Comparison of ENCODE assay signal across 8 mouse cellular contexts in the genomic region with DNA sequence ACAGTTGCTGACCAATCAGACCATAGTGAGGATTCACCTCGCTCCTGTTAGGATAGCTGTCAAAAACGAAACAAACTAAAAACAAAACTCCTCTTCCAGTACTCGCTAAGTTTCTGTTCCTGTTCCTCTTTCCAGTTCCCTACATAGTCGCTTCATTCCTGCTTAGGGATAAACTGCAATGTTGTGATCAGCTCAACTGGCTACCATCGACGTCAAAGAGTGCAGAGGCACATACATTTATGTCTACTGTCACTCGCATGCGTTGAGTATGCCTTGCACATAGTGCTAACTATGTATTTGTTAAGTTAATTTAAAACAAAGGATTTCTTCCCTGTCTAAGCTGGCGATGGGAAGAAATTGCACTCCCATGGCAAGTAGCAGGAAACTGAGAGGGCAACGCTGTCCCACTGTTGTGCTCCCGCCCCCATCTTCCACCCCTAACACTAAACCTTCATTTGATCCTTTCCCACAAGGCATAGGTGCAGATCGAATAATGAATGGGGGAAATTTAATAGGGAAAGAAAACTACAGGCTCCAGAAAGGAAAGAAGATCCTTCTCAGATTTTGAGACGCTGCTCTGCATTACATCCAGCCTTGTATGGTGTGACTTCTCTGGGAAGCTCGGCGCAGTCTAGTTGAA. TPM values are rescaled to one million over a fixed set of nuclear protein-coding genes. Genes with fewer than 3 reads are reported as not detected.
A peak's percentile ranks its signal among the peaks of the same experiment; 100 is the strongest.
DNase-seq lines count a peak whose midpoint lies in the region; ATAC-seq and TF ChIP-seq lines count a peak whose summit lies in the region.

No protein-coding gene starts in this region.

- H3K27me3 ChIP-seq in liver, adult 2 months (ENCODE audit: control insufficient read depth, insufficient read depth, low read length), result 0 out of 2 replicates have a peak, but pooled peaks cover 5% of the 10 kb centered on the region
- H3K27me3 ChIP-seq in forebrain, embryonic 11.5 days (ENCODE audit: control insufficient read depth, insufficient read depth, low read length), result peaks cover 4% of the 10 kb centered on the region; the same call in 1 of the 2 replicates
- peaks cover 30% of the 10 kb centered on the region for H3K27me3 ChIP-seq in limb, embryonic 15.5 days
- H3K27me3 ChIP-seq in small intestine, adult 2 months (ENCODE audit: control insufficient read depth, insufficient read depth, low read length), result no peaks in the 10 kb centered on the region

- H3K4me3 ChIP-seq in liver, adult 2 months (ENCODE audit: insufficient read depth, low read depth, low read length), result no peak overlapping the region
- H3K4me3 ChIP-seq in forebrain, embryonic 11.5 days (ENCODE audit: low read depth, low read length), result peak overlapping the region; percentile 44
- peak overlapping the region; percentile 49 for H3K4me3 ChIP-seq in limb, embryonic 15.5 days
- peak overlapping the region; percentile 60; the same call in 1 of the 2 replicates for H3K4me3 ChIP-seq in small intestine, adult 2 months (ENCODE audit: low read depth, low read length)

- no peak overlapping the region for H3K9ac ChIP-seq in liver, adult 2 months (ENCODE audit: low read depth, low read length)
- peak overlapping the region; percentile 57; the same call in 1 of the 2 replicates for H3K9ac ChIP-seq in forebrain, embryonic 11.5 days (ENCODE audit: low read length)
- peak overlapping the region; percentile 26; the same call in 1 of the 2 replicates for H3K9ac ChIP-seq in limb, embryonic 15.5 days

- peak overlapping the region; percentile 80 for H3K4me2 ChIP-seq in forebrain, embryonic 11.5 days (ENCODE audit: low read depth, low read length, severe bottlenecking)
- H3K4me2 ChIP-seq in limb, embryonic 15.5 days, result peak overlapping the region; percentile 89

- H3K79me2 ChIP-seq in liver, adult 2 months (ENCODE audit: control insufficient read depth, insufficient read depth, low read length), result peaks cover 2% of the 10 kb centered on the region; the same call in 1 of the 2 replicates

- H3K9me3 ChIP-seq in forebrain, embryonic 11.5 days (ENCODE audit: control insufficient read depth, low read length), result no peaks in the 10 kb centered on the region
- no peaks in the 10 kb centered on the region for H3K9me3 ChIP-seq in limb, embryonic 15.5 days

- H3K27ac ChIP-seq in liver, adult 2 months (replicated peaks; ENCODE audit: insufficient read depth, low read depth, low read length), result no peak overlapping the region
- no peak overlapping the region for H3K27ac ChIP-seq in forebrain, embryonic 11.5 days (ENCODE audit: low read depth, low read length)
- H3K27ac ChIP-seq in limb, embryonic 15.5 days, result no peak overlapping the region
- H3K27ac ChIP-seq in small intestine, adult 2 months (ENCODE audit: insufficient read depth, low read depth, low read length), result no peak overlapping the region; the same call in 1 of the 2 replicates

- no peak for ATAC-seq in forebrain, embryonic 11.5 days (replicated peaks; ENCODE audit: low FRiP score)
- ATAC-seq in limb, embryonic 15.5 days (ENCODE audit: insufficient number of reproducible peaks, low FRiP score, low TSS enrichment, low read depth), result no peak
- ATAC-seq in frontal cortex, adult (ENCODE audit: low TSS enrichment), result no peak

- no peak for TF ChIP-seq POLR2A in liver, adult 2 months (IDR thresholded peaks at IDR 0.05; ENCODE audit: extremely low read depth, insufficient read depth, low read length)
- TF ChIP-seq POLR2A in small intestine, adult 2 months (IDR thresholded peaks at IDR 0.05; ENCODE audit: low read depth, low read length), result no peak

- H3K36me3 ChIP-seq in liver, adult 2 months (ENCODE audit: control insufficient read depth, insufficient read depth, low read length), result 0 out of 2 replicates have a peak, but pooled peaks cover 2% of the 10 kb centered on the region
- no peaks in the 10 kb centered on the region; the same call in 1 of the 2 replicates for H3K36me3 ChIP-seq in forebrain, embryonic 11.5 days (ENCODE audit: control insufficient read depth, insufficient read depth, low read length)
- H3K36me3 ChIP-seq in limb, embryonic 15.5 days, result peaks cover 10% of the 10 kb centered on the region
- peaks cover 2% of the 10 kb centered on the region; the same call in 1 of the 2 replicates for H3K36me3 ChIP-seq in small intestine, adult 2 months (ENCODE audit: control insufficient read depth, insufficient read depth, low read length)

- TF ChIP-seq CTCF in liver, adult 2 months (IDR thresholded peaks at IDR 0.05; ENCODE audit: low read depth, low read length), result no peak
- no peak for TF ChIP-seq CTCF in small intestine, adult 2 months (IDR thresholded peaks at IDR 0.05; ENCODE audit: extremely low read depth, insufficient read length, insufficient replicate concordance, low read depth, low read length)

- WGBS in liver, adult 2 months, result 40% methylated on average over 15 of the region's 15 CpGs
- 41% methylated on average over 15 of the region's 15 CpGs for WGBS in forebrain, embryonic 11.5 days
- 36% methylated on average over 15 of the region's 15 CpGs for WGBS in limb, embryonic 15.5 days
- 25% methylated on average over 15 of the region's 15 CpGs for whole genome bisulfite sequencing in small intestine, adult 2 months

- H3K4me1 ChIP-seq in liver, adult 2 months (ENCODE audit: control insufficient read depth, insufficient read depth, low read length), result peaks cover 3% of the 10 kb centered on the region; the same call in 1 of the 2 replicates
- peaks cover 10% of the 10 kb centered on the region; the same call in 1 of the 2 replicates for H3K4me1 ChIP-seq in forebrain, embryonic 11.5 days (replicated peaks; ENCODE audit: control insufficient read depth, insufficient read depth, low read length)
- H3K4me1 ChIP-seq in limb, embryonic 15.5 days, result peaks cover 26% of the 10 kb centered on the region
- H3K4me1 ChIP-seq in small intestine, adult 2 months (ENCODE audit: control insufficient read depth, insufficient read depth, insufficient read length, low read length), result peaks cover 4% of the 10 kb centered on the region

- peak; percentile 48 for DNase-seq in liver, adult 2 months (ENCODE audit: extremely low read depth, low read depth, low spot score)
- no peak for DNase-seq in liver
- DNase-seq in forebrain, embryonic 11.5 days (ENCODE audit: low spot score), result no peak
- no peak for DNase-seq in gastrocnemius, postnatal 10 days
- DNase-seq in thymus, postnatal 0 days (ENCODE audit: low spot score), result no peak

RNA-seq across cellular contexts. Expression of a gene that starts 4.8 kb away (rescaled TPM):
- 7.8 and 8.1 TPM in 2 replicates for total RNA-seq in liver, adult 2 months (2014; rRNA removed)
- 2.0 and 2.7 TPM in 2 replicates for polyA plus RNA-seq in liver, adult 2 months (2012; rRNA removed)
- 52.9 and 54.1 TPM in 2 replicates for polyA plus RNA-seq in forebrain, embryonic 11.5 days (2014; fragmentation: Nextera tagmentation; extraction: Ambion mirVana)
- 24.8 and 26.9 TPM in 2 replicates for polyA plus RNA-seq in limb, embryonic 15.5 days (2015; fragmentation: Nextera tagmentation; extraction: Ambion mirVana)
- polyA plus RNA-seq in small intestine, adult 2 months (2012; rRNA removed), result 5.2 and 12.1 TPM in 2 replicates
- 10 to 100 TPM; 25.1 to 25.6 TPM for total RNA-seq in gastrocnemius, postnatal 10 days (2021)
- 52.3 and 52.8 TPM in 2 replicates for polyA plus RNA-seq in thymus, postnatal 0 days (2015; fragmentation: Nextera tagmentation; extraction: Ambion mirVana)

RNA-seq across cellular contexts. Expression of a gene that starts 4.8 kb away (rescaled TPM):
- under 0.01 TPM in 1 of 2 replicates, not detected in the other for total RNA-seq in liver, adult 2 months (2014; rRNA removed)
- 0.04 TPM in 2 replicates for polyA plus RNA-seq in liver, adult 2 months (2012; rRNA removed)
- polyA plus RNA-seq in forebrain, embryonic 11.5 days (2014; fragmentation: Nextera tagmentation; extraction: Ambion mirVana), result 0.21 and 0.75 TPM in 2 replicates
- 0.60 and 0.62 TPM in 2 replicates for polyA plus RNA-seq in limb, embryonic 15.5 days (2015; fragmentation: Nextera tagmentation; extraction: Ambion mirVana)
- polyA plus RNA-seq in small intestine, adult 2 months (2012; rRNA removed), result 0.08 TPM in 1 of 2 replicates, not detected in the other
- total RNA-seq in gastrocnemius, postnatal 10 days (2021), result under 1 TPM; 0.14 TPM
- polyA plus RNA-seq in thymus, postnatal 0 days (2015; fragmentation: Nextera tagmentation; extraction: Ambion mirVana), result 0.29 and 0.44 TPM in 2 replicates

RNA-seq across cellular contexts. Expression of a gene that starts 10.6 kb away (rescaled TPM):
- total RNA-seq in liver, adult 2 months (2014; rRNA removed), result 0.37 and 1.1 TPM in 2 replicates
- polyA plus RNA-seq in liver, adult 2 months (2012; rRNA removed), result not detected in 2 replicates
- polyA plus RNA-seq in forebrain, embryonic 11.5 days (2014; fragmentation: Nextera tagmentation; extraction: Ambion mirVana), result 84.9 and 93.6 TPM in 2 replicates
- polyA plus RNA-seq in limb, embryonic 15.5 days (2015; fragmentation: Nextera tagmentation; extraction: Ambion mirVana), result 12.6 and 31.7 TPM in 2 replicates
- 1.7 and 3.8 TPM in 2 replicates for polyA plus RNA-seq in small intestine, adult 2 months (2012; rRNA removed)
- 1 to 10 TPM; 7.3 to 8.0 TPM for total RNA-seq in gastrocnemius, postnatal 10 days (2021)
- 50.8 and 57.5 TPM in 2 replicates for polyA plus RNA-seq in thymus, postnatal 0 days (2015; fragmentation: Nextera tagmentation; extraction: Ambion mirVana)

RNA-seq across cellular contexts. Expression of a gene that starts 18.6 kb away (rescaled TPM):
- total RNA-seq in liver, adult 2 months (2014; rRNA removed), result 12.4 and 13.4 TPM in 2 replicates
- polyA plus RNA-seq in liver, adult 2 months (2012; rRNA removed), result 14.4 and 22.4 TPM in 2 replicates
- polyA plus RNA-seq in forebrain, embryonic 11.5 days (2014; fragmentation: Nextera tagmentation; extraction: Ambion mirVana), result 17.3 and 20.5 TPM in 2 replicates
- 20.4 and 23.9 TPM in 2 replicates for polyA plus RNA-seq in limb, embryonic 15.5 days (2015; fragmentation: Nextera tagmentation; extraction: Ambion mirVana)
- 15.4 and 22.6 TPM in 2 replicates for polyA plus RNA-seq in small intestine, adult 2 months (2012; rRNA removed)
- 10 to 100 TPM; 11.1 to 15.4 TPM for total RNA-seq in gastrocnemius, postnatal 10 days (2021)
- 49.6 and 54.0 TPM in 2 replicates for polyA plus RNA-seq in thymus, postnatal 0 days (2015; fragmentation: Nextera tagmentation; extraction: Ambion mirVana)

RNA-seq across cellular contexts. Expression of a gene that starts 20.6 kb away (rescaled TPM):
- 63.7 and 78.6 TPM in 2 replicates for total RNA-seq in liver, adult 2 months (2014; rRNA removed)
- 122 and 134 TPM in 2 replicates for polyA plus RNA-seq in liver, adult 2 months (2012; rRNA removed)
- 386 and 426 TPM in 2 replicates for polyA plus RNA-seq in forebrain, embryonic 11.5 days (2014; fragmentation: Nextera tagmentation; extraction: Ambion mirVana)
- 202 and 230 TPM in 2 replicates for polyA plus RNA-seq in limb, embryonic 15.5 days (2015; fragmentation: Nextera tagmentation; extraction: Ambion mirVana)
- polyA plus RNA-seq in small intestine, adult 2 months (2012; rRNA removed), result 87.9 and 160 TPM in 2 replicates
- total RNA-seq in gastrocnemius, postnatal 10 days (2021), result 100 to 1,000 TPM; 160 to 172 TPM
- polyA plus RNA-seq in thymus, postnatal 0 days (2015; fragmentation: Nextera tagmentation; extraction: Ambion mirVana), result 245 and 268 TPM in 2 replicates
